Mouse (Mus musculus): Measurements from ENCODE around the gene Atp6v0d1. TPM values are rescaled to one million over a fixed set of nuclear protein-coding genes. Genes with fewer than 3 reads are reported as not detected.

Gene Atp6v0d1
- polyA plus RNA-seq, 1 experiment from 2014 or later = 111 TPM

- H3K27ac ChIP-seq (ENCODE audit: low read length) = peak overlapping the region; percentile 61
- H3K4me3 ChIP-seq (ENCODE audit: low read length) = 0 out of 2 replicates have a peak overlapping the region, but pooled peaks have one; percentile 11
- WGBS = 10% methylated on average over 12 of the region's 12 CpGs
- ATAC-seq (ENCODE audit: low FRiP score, low TSS enrichment) = peak; percentile 37
- peak overlapping the region; percentile 52 for H3K9ac ChIP-seq (replicated peaks; ENCODE audit: low read length)
- H3K4me2 ChIP-seq (replicated peaks; ENCODE audit: low read depth, low read length) = peak overlapping the region; percentile 46
- H3K4me1 ChIP-seq (ENCODE audit: insufficient read depth, low read length) = peaks cover 55% of the 10 kb centered on the region
- H3K9me3 ChIP-seq (ENCODE audit: low read length) = no peaks in the 10 kb centered on the region
- H3K36me3 ChIP-seq (ENCODE audit: insufficient read depth, low read length) = no peaks in the 10 kb centered on the region
- no peaks in the 10 kb centered on the region for H3K27me3 ChIP-seq (ENCODE audit: insufficient read depth, low read length)
Observed at GRCm38 (mm10) chr8:105516018-105516645, 49.7 kb downstream of the Atp6v0d1 start.

DNA sequence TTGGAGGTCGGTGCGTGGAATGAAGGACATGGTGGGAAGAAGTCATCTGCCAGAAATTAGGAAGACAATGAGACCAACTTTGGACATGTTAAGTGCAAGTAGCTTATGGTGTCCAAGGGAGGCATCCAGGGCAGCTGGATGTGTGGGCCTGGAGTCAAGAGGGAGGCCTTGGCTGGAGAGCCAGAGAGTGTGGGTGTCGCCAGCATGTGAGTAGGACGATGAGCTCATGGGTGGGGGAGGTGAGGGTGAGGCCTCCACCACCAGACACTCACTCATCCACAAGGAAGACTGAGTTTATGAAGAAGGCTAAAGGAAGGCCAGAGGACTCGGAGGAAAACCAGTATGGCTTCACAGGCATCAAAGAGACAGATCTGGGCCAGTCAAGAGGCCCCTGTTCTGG lies 51.2 kb downstream of the Atp6v0d1 start:
- WGBS = 66% methylated on average over 5 of the region's 5 CpGs
- H3K4me2 ChIP-seq (replicated peaks; ENCODE audit: low read depth, low read length) = no peak overlapping the region
- H3K4me1 ChIP-seq (ENCODE audit: insufficient read depth, low read length) = peaks cover 50% of the 10 kb centered on the region
- no peak overlapping the region for H3K9ac ChIP-seq (replicated peaks; ENCODE audit: low read length)
- H3K4me3 ChIP-seq (ENCODE audit: low read length) = no peak overlapping the region
- no peaks in the 10 kb centered on the region for H3K27me3 ChIP-seq (ENCODE audit: insufficient read depth, low read length)
- H3K36me3 ChIP-seq (ENCODE audit: insufficient read depth, low read length) = no peaks in the 10 kb centered on the region
- no peak for ATAC-seq (ENCODE audit: low FRiP score, low TSS enrichment)
- H3K9me3 ChIP-seq (ENCODE audit: low read length) = no peaks in the 10 kb centered on the region
- no peak overlapping the region for H3K27ac ChIP-seq (ENCODE audit: low read length)

GRCm38 (mm10) chr8:105514194-105514593 lies 51.7 kb downstream of the Atp6v0d1 start:
- H3K9me3 ChIP-seq (ENCODE audit: low read length) = no peaks in the 10 kb centered on the region
- H3K27ac ChIP-seq (ENCODE audit: low read length) = no peak overlapping the region
- H3K36me3 ChIP-seq (ENCODE audit: insufficient read depth, low read length) = no peaks in the 10 kb centered on the region
- H3K9ac ChIP-seq (replicated peaks; ENCODE audit: low read length) = no peak overlapping the region
- H3K4me1 ChIP-seq (ENCODE audit: insufficient read depth, low read length) = peaks cover 50% of the 10 kb centered on the region
- WGBS = 91% methylated on average over 6 of the region's 6 CpGs
- H3K4me2 ChIP-seq (replicated peaks; ENCODE audit: low read depth, low read length) = no peak overlapping the region
- H3K4me3 ChIP-seq (ENCODE audit: low read length) = no peak overlapping the region
- no peaks in the 10 kb centered on the region for H3K27me3 ChIP-seq (ENCODE audit: insufficient read depth, low read length)
- ATAC-seq (ENCODE audit: low FRiP score, low TSS enrichment) = no peak

DNA sequence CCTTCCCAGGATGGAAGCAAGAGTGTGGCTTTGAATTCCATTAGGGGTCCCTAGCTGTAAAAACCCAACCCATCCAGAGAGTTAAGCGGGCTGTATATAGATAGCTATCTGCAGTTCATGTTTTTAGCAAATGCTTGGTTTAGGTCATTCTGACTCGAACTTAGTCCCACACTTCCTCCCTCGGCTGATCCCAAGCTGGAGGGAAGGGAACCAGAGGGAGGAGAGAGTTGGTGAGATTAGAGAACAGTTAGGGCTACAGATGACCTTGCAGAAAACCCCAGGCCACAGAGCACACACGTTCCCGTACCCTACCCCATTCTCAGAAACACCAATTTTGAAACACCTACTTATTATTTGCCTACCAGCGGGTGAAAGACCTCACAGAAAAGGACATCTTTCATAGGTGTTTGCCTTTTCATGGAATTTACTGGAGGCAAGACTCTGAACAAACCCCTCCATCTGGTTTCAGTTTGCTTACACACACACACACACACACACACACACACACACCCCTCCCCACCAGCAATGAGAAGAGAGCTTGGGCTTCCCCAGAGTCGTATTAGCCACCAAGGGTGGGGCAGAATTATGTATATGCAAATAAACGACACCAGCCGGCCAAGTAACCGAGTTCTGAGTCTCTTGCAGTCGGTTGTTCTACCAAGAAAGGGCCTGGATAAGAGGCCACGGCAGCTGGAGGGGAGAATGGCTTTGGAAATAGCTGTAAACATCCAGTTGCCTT lies 55.7 kb downstream of the Atp6v0d1 start:
- peak overlapping the region; percentile 10; the same call in 1 of the 2 replicates for H3K4me3 ChIP-seq (ENCODE audit: low read length)
- H3K9ac ChIP-seq (replicated peaks; ENCODE audit: low read length) = no peak overlapping the region; the same call in 1 of the 2 replicates
- peak overlapping the region; percentile 32 for H3K4me2 ChIP-seq (replicated peaks; ENCODE audit: low read depth, low read length)
- peaks cover 30% of the 10 kb centered on the region; the same call in 1 of the 2 replicates for H3K4me1 ChIP-seq (ENCODE audit: insufficient read depth, low read length)
- H3K9me3 ChIP-seq (ENCODE audit: low read length) = no peaks in the 10 kb centered on the region
- ATAC-seq (ENCODE audit: low FRiP score, low TSS enrichment) = no peak
- no peaks in the 10 kb centered on the region for H3K36me3 ChIP-seq (ENCODE audit: insufficient read depth, low read length)
- peak overlapping the region; percentile 73; the same call in 1 of the 2 replicates for H3K27ac ChIP-seq (ENCODE audit: low read length)
- 33% methylated on average over 12 of the region's 12 CpGs for WGBS
- H3K27me3 ChIP-seq (ENCODE audit: insufficient read depth, low read length) = no peaks in the 10 kb centered on the region

- Histone ChIP-seq H3K4me1 (ENCODE audit: insufficient read depth, low read length) (peaks cover 32% of the 10 kb centered on the region), H3K4me2 (replicated peaks; ENCODE audit: low read depth, low read length) (peak overlapping the region; percentile 32), H3K9me3 (ENCODE audit: low read length) (no peaks in the 10 kb centered on the region), H3K9ac (replicated peaks; ENCODE audit: low read length) (0 out of 2 replicates have a peak overlapping the region, but pooled peaks have one; percentile 37), H3K4me3 (ENCODE audit: low read length) (0 out of 2 replicates have a peak overlapping the region, but pooled peaks have one; percentile 8), H3K27ac (ENCODE audit: low read length) (peak overlapping the region; percentile 73), H3K27me3 (ENCODE audit: insufficient read depth, low read length) (no peaks in the 10 kb centered on the region), H3K36me3 (ENCODE audit: insufficient read depth, low read length) (no peaks in the 10 kb centered on the region)
- ATAC-seq (ENCODE audit: low FRiP score, low TSS enrichment) = peak; percentile 81
- 34% methylated on average over 2 of the region's 2 CpGs for WGBS
Observed at GRCm38 (mm10) chr8:105508758-105509157, 57.1 kb downstream of the Atp6v0d1 start.

DNA sequence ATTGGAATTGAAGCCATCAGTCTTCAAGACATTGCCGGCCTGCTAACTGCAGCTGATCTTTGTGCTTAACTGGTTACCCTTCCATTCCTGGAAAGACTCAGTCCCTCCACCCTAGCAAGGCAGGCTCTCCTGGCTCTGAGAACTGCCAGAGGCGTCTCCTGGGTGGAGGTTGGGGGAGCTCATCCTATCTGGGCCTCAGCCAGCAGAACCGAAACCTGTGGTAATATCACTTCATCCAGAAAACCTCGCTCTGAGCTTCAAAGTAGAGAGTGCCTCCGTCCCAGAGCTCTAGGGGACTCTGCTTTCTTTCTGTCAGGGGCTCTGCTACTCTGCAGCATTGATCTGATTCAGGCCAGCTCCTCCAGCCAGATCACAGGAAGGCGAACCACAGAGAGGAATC lies 58.9 kb downstream of the Atp6v0d1 start:
- no peak for ATAC-seq (ENCODE audit: low FRiP score, low TSS enrichment)
- no peaks in the 10 kb centered on the region for H3K9me3 ChIP-seq (ENCODE audit: low read length)
- H3K9ac ChIP-seq (replicated peaks; ENCODE audit: low read length) = no peak overlapping the region
- H3K4me1 ChIP-seq (ENCODE audit: insufficient read depth, low read length) = peaks cover 32% of the 10 kb centered on the region
- H3K27me3 ChIP-seq (ENCODE audit: insufficient read depth, low read length) = no peaks in the 10 kb centered on the region
- H3K27ac ChIP-seq (ENCODE audit: low read length) = no peak overlapping the region
- no peak overlapping the region for H3K4me3 ChIP-seq (ENCODE audit: low read length)
- H3K4me2 ChIP-seq (replicated peaks; ENCODE audit: low read depth, low read length) = no peak overlapping the region
- no peaks in the 10 kb centered on the region for H3K36me3 ChIP-seq (ENCODE audit: insufficient read depth, low read length)
- 74% methylated on average over 6 of the region's 6 CpGs for WGBS

DNA sequence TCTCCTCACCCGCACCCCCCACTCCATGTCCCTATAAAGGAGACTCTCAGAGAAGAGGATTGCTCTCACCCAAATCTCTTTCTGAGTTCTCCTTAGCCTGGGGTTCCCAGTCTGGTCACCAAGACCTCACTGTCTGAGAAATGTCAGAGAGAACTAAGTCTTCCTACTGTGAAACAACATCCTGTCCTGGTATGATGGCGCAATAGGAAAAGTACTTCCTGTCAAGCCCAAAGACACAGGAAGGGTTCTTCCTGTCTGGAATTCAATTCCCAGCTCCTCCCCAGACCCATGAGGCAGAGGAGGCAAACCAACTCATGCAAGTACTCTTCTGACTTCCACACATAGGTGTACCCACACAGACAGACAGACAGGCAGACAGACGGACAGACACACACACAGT lies 61.2 kb downstream of the Atp6v0d1 start:
- H3K4me1 ChIP-seq (ENCODE audit: insufficient read depth, low read length) = peaks cover 22% of the 10 kb centered on the region
- ATAC-seq (ENCODE audit: low FRiP score, low TSS enrichment) = no peak
- H3K27ac ChIP-seq (ENCODE audit: low read length) = peak overlapping the region; percentile 52
- no peak overlapping the region for H3K9ac ChIP-seq (replicated peaks; ENCODE audit: low read length)
- WGBS = 87% methylated on average over 3 of the region's 3 CpGs
- H3K27me3 ChIP-seq (ENCODE audit: insufficient read depth, low read length) = no peaks in the 10 kb centered on the region
- no peaks in the 10 kb centered on the region for H3K36me3 ChIP-seq (ENCODE audit: insufficient read depth, low read length)
- no peak overlapping the region for H3K4me3 ChIP-seq (ENCODE audit: low read length)
- no peaks in the 10 kb centered on the region for H3K9me3 ChIP-seq (ENCODE audit: low read length)
- H3K4me2 ChIP-seq (replicated peaks; ENCODE audit: low read depth, low read length) = no peak overlapping the region

DNA sequence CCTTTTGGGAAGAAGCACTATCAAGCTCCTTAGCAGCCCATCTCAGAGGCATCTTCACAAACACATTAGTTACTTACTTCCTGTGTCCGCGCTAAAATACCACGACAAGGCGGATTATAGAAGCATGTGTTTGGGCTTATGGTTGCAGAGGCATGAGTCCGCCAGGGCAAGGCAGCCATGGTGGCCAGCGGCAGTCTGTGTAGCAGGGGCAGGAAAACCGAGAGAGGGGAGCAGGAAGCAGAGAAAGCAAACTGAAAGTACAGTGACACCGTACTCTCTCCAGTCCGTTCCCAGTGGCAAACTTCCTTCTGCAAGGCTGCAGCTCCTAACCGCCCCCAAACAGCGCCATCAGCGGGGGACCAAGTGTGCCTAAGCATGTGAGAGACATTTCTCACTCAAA lies 66.1 kb downstream of the Atp6v0d1 start:
- 77% methylated on average over 12 of the region's 12 CpGs for whole genome bisulfite sequencing
- Histone ChIP-seq H3K36me3 (ENCODE audit: insufficient read depth, low read length) (no peaks in the 10 kb centered on the region), H3K27ac (ENCODE audit: low read length) (no peak overlapping the region), H3K9me3 (ENCODE audit: low read length) (no peaks in the 10 kb centered on the region), H3K4me3 (ENCODE audit: low read length) (no peak overlapping the region), H3K27me3 (ENCODE audit: insufficient read depth, low read length) (no peaks in the 10 kb centered on the region), H3K4me2 (replicated peaks; ENCODE audit: low read depth, low read length) (no peak overlapping the region), H3K9ac (replicated peaks; ENCODE audit: low read length) (no peak overlapping the region), H3K4me1 (ENCODE audit: insufficient read depth, low read length) (peaks cover 21% of the 10 kb centered on the region)
- no peak for ATAC-seq (ENCODE audit: low FRiP score, low TSS enrichment)

- Histone ChIP-seq H3K36me3 (ENCODE audit: insufficient read depth, low read length) (no peaks in the 10 kb centered on the region), H3K27me3 (ENCODE audit: insufficient read depth, low read length) (no peaks in the 10 kb centered on the region), H3K4me1 (ENCODE audit: insufficient read depth, low read length) (peaks cover 29% of the 10 kb centered on the region), H3K4me3 (ENCODE audit: low read length) (peak within 1 kb of the TSS; percentile 82), H3K9ac (replicated peaks; ENCODE audit: low read length) (peak within 1 kb of the TSS; percentile 95), H3K9me3 (ENCODE audit: low read length) (no peaks in the 10 kb centered on the region), H3K27ac (ENCODE audit: low read length) (peak within 1 kb of the TSS; percentile 86), H3K4me2 (replicated peaks; ENCODE audit: low read depth, low read length) (peak within 1 kb of the TSS; percentile 82)
- ATAC-seq (ENCODE audit: low FRiP score, low TSS enrichment) = peak; percentile 86
- under 1% methylated on average over 68 of the region's 68 CpGs for WGBS
Observed at GRCm38 (mm10) chr8:105496439-105497180, 69.2 kb downstream of the Atp6v0d1 start, which contains the start of gene Zdhhc1. Zdhhc1 (minus strand) TSS chr8:105496902.

Measured in kidney, embryonic 16.5 days (tissue).